Mouse (Mus musculus): ENCODE results near the gene Mid1.
"Not testable (repeated sequence)": the region's sequence is repeated elsewhere in the genome, so short reads cannot be mapped to it uniquely, and the experiment has no call there.

The Mid1 gene

DNA sequence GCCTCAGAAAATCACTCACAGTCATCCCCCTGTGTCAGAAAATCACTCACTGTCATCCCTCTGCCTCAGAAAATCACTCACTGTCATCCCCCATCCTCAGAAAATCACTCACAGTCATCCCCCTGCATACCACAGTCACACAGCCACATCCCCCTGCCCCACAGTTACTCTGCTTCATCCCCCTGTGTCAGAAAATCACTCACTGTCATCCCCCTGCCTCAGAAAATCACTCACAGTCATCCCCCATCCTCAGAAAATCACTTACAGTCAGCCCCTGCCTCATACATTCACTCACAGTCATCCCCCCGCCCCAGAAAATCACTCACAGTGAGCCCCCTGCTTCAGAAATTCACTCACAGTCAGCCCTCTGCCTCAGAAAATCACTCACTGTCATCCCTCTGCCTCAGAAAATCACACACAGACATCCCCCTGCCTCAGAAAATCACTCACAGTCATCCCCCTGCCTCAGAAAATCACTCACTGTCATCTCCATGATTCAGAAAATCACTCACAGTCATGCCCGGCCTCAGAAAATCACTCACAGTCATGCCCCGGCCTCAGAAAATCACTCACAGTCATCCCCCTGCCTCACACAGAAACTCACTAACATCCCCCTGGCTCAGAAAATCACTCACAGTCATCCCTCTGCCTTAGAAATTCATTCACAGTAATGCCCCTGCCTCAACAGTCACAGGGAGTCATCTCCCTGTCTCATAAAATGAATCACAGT is 315.1 kb downstream of the Mid1 start:
- DNase-seq (ENCODE audit: low spot score in 2 of 2), result not testable (repeated sequence)

DNA sequence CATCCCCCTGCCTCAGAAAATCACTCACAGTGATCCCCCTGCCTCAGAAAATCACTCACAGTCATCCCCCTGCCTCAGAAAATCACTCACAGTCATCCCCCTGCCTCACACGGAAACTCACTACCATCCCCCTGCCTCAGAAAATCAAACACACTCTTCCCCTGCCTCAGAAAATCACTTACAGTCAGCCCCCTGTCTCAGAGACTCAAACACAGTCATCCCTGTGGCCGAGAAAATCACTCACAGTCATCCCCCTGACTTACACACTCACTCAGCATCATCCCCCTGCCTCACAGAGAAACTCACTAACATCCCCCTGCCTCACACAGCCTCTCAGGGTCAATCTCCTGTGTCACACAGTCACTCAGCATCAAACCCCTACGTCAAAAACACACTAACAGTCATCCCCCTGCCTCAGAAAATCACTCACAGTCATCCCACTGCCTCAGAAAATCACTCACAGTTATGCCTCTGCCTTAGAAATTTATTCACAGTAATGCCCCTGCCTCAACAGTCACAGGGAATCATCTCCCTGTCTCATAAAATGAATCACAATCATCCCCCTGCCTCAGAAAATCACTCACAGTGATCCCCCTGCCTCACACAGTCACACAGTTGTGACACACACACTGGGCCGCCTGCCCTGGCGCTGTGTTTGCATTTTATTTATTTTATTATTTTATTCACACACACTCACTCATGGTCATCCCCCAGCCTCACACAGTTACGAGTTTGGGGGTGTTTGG is 315.8 kb downstream of the Mid1 start:
- peak; percentile 29 to 40 for DNase-seq (ENCODE audit: low spot score in 2 of 2)

DNA sequence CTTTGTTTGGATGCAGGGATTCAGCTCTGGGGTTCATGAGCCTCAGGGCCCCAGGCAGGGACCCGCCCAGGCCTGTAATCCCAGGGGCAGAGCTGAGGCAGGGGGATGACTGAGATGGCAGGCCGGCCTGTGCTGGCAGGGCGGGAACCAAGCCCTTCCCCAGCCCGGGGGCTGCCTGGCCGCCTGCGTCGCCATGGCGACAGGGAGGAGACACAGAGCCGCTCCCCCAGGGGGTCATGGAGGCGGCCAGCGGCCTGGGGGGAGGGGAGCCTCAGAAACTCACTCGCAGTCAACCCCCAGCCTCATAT is 316.3 kb downstream of the Mid1 start:
- DNase-seq (ENCODE audit: low spot score in 2 of 2), result not testable (repeated sequence)

DNA sequence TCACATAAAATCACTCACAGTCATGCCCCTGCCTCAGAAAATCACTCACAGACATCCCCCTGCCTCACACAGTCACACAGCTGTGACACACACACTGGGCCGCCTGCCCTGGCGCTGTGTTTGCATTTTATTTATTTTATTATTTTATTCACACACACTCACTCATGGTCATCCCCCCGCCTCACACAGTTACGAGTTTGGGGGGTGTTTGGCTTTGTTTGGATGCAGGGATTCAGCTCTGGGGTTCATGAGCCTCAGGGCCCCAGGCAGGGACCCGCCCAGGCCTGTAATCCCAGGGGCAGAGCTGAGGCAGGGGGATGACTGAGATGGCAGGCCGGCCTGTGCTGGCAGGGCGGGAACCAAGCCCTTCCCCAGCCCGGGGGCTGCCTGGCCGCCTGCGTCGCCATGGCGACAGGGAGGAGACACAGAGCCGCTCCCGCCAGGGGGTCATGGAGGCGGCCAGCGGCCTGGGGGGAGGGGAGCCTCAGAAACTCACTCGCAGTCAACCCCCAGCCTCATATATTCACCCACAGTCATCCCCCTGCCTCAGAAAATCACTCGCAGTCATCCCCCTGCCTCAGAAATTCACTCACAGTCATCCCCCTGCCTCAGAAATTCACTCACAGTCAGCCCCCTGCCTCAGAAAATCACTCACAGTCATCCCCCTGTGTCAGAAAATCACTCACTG is 317.7 kb downstream of the Mid1 start:
- peak in 1 of 2 experiments; percentile 29 for DNase-seq (ENCODE audit: low spot score in 2 of 2)

GRCm38 (mm10) chrX:170003536-170003935 is 318.5 kb downstream of the Mid1 start:
- not testable (repeated sequence) for DNase-seq (ENCODE audit: low spot score in 2 of 2)

DNA sequence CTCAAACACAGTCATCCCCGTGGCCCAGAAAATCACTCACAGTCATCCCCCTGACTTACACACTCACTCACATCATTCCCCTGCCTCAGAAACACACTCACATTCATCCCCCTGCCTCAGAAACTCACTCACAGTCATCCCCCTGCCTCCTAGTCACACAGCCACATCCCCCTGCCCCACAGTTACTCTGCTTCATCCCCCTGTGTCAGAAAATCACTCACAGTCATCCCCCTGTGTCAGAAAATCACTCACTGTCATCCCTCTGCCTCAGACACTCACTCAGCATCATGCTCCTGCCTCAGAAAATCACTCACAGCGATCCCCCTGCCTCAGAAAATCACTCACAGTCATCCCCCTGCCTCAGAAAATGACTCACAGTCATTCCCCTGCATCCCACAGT is 319.2 kb downstream of the Mid1 start:
- peak; percentile 45 to 47 for DNase-seq (ENCODE audit: low spot score in 2 of 2)

- DNase-seq (ENCODE audit: low spot score in 2 of 2), result peak; percentile 31 to 41
Observed at GRCm38 (mm10) chrX:170004793-170005192, 319.8 kb downstream of the Mid1 start.

DNA sequence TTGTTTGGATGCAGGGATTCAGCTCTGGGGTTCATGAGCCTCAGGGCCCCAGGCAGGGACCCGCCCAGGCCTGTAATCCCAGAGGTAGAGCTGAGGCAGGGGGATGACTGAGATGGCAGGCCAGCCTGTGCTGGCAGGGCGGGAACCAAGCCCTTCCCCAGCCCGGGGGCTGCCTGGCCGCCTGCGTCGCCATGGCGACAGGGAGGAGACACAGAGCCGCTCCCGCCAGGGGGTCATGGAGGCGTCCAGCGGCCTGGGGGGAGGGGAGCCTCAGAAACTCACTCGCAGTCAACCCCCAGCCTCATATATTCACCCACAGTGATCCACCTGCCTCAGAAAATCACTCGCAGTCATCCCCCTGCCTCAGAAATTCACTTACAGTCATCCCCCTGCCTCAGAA is 320.2 kb downstream of the Mid1 start:
- peak; percentile 64 to 67 for DNase-seq (ENCODE audit: low spot score in 2 of 2)

DNA sequence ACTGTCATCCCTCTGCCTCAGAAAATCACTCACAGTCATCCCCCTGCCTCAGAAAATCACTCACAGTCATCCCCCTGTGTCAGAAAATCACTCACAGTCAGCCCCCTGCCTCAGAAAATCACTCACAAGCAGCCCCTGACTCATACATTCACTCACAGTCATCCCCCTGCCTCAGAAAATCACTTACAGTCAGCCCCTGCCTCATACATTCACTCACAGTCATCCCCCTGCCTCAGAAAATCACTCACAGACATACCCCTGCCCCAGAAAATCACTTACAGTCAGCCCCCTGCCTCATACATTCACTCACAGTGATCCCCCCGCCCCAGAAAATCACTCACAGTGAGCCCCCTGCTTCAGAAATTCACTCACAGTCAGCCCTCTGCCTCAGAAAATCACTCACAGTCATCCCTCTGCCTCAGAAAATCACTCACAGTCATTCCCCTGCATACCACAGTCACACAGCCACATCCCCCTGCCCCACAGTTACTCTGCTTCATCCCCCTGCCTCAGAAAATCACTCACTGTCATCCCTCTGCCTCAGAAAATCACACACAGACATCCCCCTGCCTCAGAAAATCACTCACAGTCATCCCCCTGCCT is 320.8 kb downstream of the Mid1 start:
- peak in 1 of 2 experiments; percentile 22 for DNase-seq (ENCODE audit: low spot score in 2 of 2)

- peak; percentile 35 for DNase-seq (ENCODE audit: low spot score in 2 of 2)
Observed at GRCm38 (mm10) chrX:170006694-170007247, 321.8 kb downstream of the Mid1 start.

GRCm38 (mm10) chrX:170007375-170008178 is 322.6 kb downstream of the Mid1 start:
- DNase-seq (ENCODE audit: low spot score in 2 of 2), result peak; percentile 47 to 52

- not testable (repeated sequence) for DNase-seq (ENCODE audit: low spot score in 2 of 2)
Observed at GRCm38 (mm10) chrX:170008179-170008467, 323.1 kb downstream of the Mid1 start.

DNA sequence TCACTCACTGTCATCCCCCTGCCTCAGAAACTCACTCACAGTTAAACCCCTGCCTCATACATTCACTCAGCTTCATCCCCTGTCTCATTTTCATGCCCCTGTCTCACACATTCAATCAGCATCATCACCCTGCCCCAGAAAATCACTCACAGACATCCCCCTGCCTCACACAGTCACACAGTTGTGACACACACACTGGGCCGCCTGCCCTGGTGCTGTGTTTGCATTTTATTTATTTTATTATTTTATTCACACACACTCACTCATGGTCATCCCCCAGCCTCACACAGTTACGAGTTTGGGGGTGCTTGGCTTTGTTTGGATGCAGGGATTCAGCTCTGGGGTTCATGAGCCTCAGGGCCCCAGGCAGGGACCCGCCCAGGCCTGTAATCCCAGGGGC is 323.6 kb downstream of the Mid1 start:
- DNase-seq (ENCODE audit: low spot score in 2 of 2), result peak; percentile 82 to 88

GRCm38 (mm10) chrX:170009016-170009750 is 324.2 kb downstream of the Mid1 start, which contains the start of gene Gm21887:
Gene Gm21887 (plus strand): TSS chrX:170009659.
- peak; percentile 99 for DNase-seq (ENCODE audit: low spot score in 2 of 2)

GRCm38 (mm10) chrX:170009801-170010221 is 324.8 kb downstream of the Mid1 start:
- DNase-seq (ENCODE audit: low spot score in 2 of 2), result peak; percentile 100

DNA sequence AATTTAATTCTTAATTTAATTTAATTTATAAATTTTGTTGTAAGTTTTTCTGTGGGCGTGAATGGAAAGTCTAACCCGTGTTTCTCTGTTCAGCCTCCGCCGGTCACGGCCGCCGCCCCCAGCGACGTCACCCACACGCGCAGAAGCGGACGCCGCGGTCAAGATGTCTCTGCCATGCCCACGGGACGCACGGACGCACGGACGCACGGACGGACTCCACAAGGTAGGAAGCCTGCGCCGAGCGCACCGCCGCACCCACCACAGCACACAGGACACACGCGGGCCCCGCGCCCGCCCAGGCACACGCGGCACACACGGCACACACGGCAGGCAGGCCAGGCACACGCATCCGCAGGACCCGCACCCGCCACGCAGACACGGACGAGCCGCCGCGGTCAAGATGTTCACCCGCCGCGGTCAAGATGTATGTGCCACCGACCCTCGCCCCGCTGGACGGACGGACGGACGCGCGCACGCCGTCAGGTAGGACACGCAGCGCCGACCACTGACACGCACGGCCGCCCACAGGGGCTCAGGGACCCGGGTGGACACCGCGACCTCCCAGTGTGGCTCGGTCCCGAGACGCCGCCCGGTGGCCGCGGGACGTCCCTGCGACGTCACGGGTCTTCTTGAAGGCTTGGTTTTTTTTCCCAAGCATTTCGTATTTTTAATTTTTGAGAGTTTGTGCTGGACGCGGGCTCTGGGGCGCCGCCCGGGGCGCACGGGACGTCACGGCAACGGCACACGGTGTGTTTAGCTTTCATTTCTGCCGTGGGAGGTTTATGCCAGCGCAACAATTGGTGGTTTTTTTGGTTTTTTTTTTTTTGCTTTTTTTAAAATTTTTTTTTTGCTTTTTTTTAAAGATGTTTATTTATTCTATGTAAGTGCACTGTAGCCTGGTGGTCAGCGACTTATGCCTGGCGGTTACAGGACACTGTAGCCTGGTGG is 325.9 kb downstream of the Mid1 start:
- DNase-seq (ENCODE audit: low spot score in 2 of 2), result peak; percentile 93 to 94

GRCm38 (mm10) chrX:170011529-170011879 is 326.5 kb downstream of the Mid1 start:
- DNase-seq (ENCODE audit: low spot score in 2 of 2), result peak; percentile 40 to 71

GRCm38 (mm10) chrX:170013421-170013820 is 328.4 kb downstream of the Mid1 start:
- DNase-seq (ENCODE audit: low spot score in 2 of 2), result peak; percentile 30 to 53

DNA sequence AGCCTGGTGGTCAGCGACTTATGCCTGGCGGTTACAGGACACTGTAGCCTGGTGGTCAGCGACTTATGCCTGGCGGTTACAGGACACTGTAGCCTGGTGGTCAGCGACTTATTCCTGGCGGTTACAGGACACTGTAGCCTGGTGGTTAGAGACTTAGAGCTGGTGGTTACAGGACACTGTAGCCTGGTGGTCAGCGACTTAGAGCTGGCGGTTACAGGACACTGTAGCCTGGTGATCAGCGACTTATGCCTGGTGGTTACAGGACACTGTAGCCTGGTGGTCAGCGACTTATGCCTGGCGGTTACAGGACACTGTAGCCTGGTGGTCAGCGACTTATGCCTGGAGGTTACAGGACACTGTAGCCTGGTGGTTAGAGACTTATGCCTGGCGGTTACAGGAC is 329.0 kb downstream of the Mid1 start:
- DNase-seq (ENCODE audit: low spot score in 2 of 2), result peak; percentile 27 to 39

Data from right cerebral cortex, postnatal 10 days (tissue).